Mouse (Mus musculus): ENCODE data around the gene Traf1. TPM values are rescaled to one million over a fixed set of nuclear protein-coding genes. Genes with fewer than 3 reads are reported as not detected.
A peak's percentile ranks its signal among the peaks of the same experiment; 100 is the strongest.

The Traf1 gene
- total RNA-seq, 1 experiment from 2014 or later = 1.9 TPM

- no peak for DNase-seq
These were observed 20.4 kb downstream of the Traf1 start for GRCm38 (mm10) chr2:34941061-34941675.

- DNase-seq = no peak
These were observed 21.3 kb downstream of the Traf1 start for GRCm38 (mm10) chr2:34940246-34940645.

- no peak for DNase-seq
These were observed 23.0 kb downstream of the Traf1 start for GRCm38 (mm10) chr2:34938269-34939208.

- DNase-seq = no peak
These were observed 24.1 kb downstream of the Traf1 start for GRCm38 (mm10) chr2:34937460-34937859.

GRCm38 (mm10) chr2:34927320-34927719 is 34.3 kb downstream of the Traf1 start:
- no peak for DNase-seq

GRCm38 (mm10) chr2:34922729-34923128 is 38.8 kb downstream of the Traf1 start:
- no peak for DNase-seq

- DNase-seq = no peak
These were observed 41.4 kb downstream of the Traf1 start for GRCm38 (mm10) chr2:34920144-34920543.

- no peak for DNase-seq
These were observed 46.5 kb downstream of the Traf1 start for GRCm38 (mm10) chr2:34915103-34915502.

- DNase-seq = no peak
These were observed 46.8 kb downstream of the Traf1 start for GRCm38 (mm10) chr2:34914823-34915082.

GRCm38 (mm10) chr2:34914069-34914822 is 47.3 kb downstream of the Traf1 start:
- peak; percentile 61 for DNase-seq

- DNase-seq = peak; percentile 60
These were observed 48.1 kb downstream of the Traf1 start, which contains the start of gene Phf19 for GRCm38 (mm10) chr2:34913218-34914068. Phf19 (minus strand) TSS chr2:34914026.

- no peak for DNase-seq
These were observed 49.0 kb downstream of the Traf1 start for GRCm38 (mm10) chr2:34912613-34913012.

GRCm38 (mm10) chr2:34911871-34912270 is 49.7 kb downstream of the Traf1 start:
- DNase-seq = no peak

GRCm38 (mm10) chr2:34909719-34910118 is 51.9 kb downstream of the Traf1 start:
- no peak for DNase-seq

GRCm38 (mm10) chr2:34906861-34907604 is 54.5 kb downstream of the Traf1 start:
- peak; percentile 32 for DNase-seq

GRCm38 (mm10) chr2:34906426-34906825 is 55.1 kb downstream of the Traf1 start:
- no peak for DNase-seq

GRCm38 (mm10) chr2:34904849-34905542 is 56.6 kb downstream of the Traf1 start:
- peak; percentile 96 for DNase-seq

- DNase-seq = no peak
These were observed 57.7 kb downstream of the Traf1 start for GRCm38 (mm10) chr2:34903652-34904405.

- DNase-seq = no peak
These were observed 58.4 kb downstream of the Traf1 start for GRCm38 (mm10) chr2:34903191-34903590.

GRCm38 (mm10) chr2:34902731-34903130 is 58.8 kb downstream of the Traf1 start:
- DNase-seq = no peak
